Mouse (Mus musculus): ENCODE measurements around the gene Kcnk2.

- TF ChIP-seq CTCF (IDR thresholded peaks at IDR 0.05; ENCODE audit: low read depth, low read length), result no peak
- TF ChIP-seq POLR2A (IDR thresholded peaks at IDR 0.05; ENCODE audit: borderline replicate concordance, low read depth, low read length), result no peak
Observed at GRCm38 (mm10) chr1:189405221-189405620, 3.1 kb upstream of the Kcnk2 start.

Data from bone marrow macrophage, adult 2 months (primary cell).